In genomic region chr6:123793746-123794145, GRCm38 (mm10) we compare ENCODE assay signal across 29 mouse cellular contexts. TPM values are rescaled to one million over a fixed set of nuclear protein-coding genes. Genes with fewer than 3 reads are reported as not detected.
DNase-seq lines count a peak whose midpoint lies in the region; ATAC-seq and TF ChIP-seq lines count a peak whose summit lies in the region.
"Had no signal": no experiment of that assay in that cellular context is flagged by ENCODE, and none has a peak within 500 bp of the region (broad histone marks: within the 10 kb centered on the region; RNA-seq: fewer than 3 reads in every experiment).

No protein-coding gene starts in this region.

- WGBS in kidney, postnatal 0 days, result 42% methylated on average over 9 of the region's 9 CpGs

- no peaks in the 10 kb centered on the region for H3K4me1 ChIP-seq in kidney, postnatal 0 days (replicated peaks; ENCODE audit: insufficient read depth, low read length)
- H3K4me1 ChIP-seq in G1E (ENCODE audit: insufficient read depth, low read depth, low read length), result 0 out of 2 replicates have a peak, but pooled peaks cover 3% of the 10 kb centered on the region
- H3K4me1 ChIP-seq: hindbrain, embryonic 10.5 days; liver, embryonic 13.5 days; megakaryocyte, embryonic 14.5 days had no signal

- H3K27me3 ChIP-seq in kidney, postnatal 0 days (ENCODE audit: insufficient read depth, low read length), result no peaks in the 10 kb centered on the region
- peaks cover 4% of the 10 kb centered on the region; the same call in 1 of the 2 replicates for H3K27me3 ChIP-seq in G1E (ENCODE audit: insufficient read depth, low read length)
- H3K27me3 ChIP-seq: liver, embryonic 13.5 days; megakaryocyte, embryonic 14.5 days had no signal

- no peak overlapping the region for H3K27ac ChIP-seq in kidney, postnatal 0 days
- H3K27ac ChIP-seq: hindbrain, embryonic 10.5 days; liver, embryonic 13.5 days had no signal

- H3K36me3 ChIP-seq in kidney, postnatal 0 days (ENCODE audit: insufficient read depth, low read length), result no peaks in the 10 kb centered on the region
- no peaks in the 10 kb centered on the region for H3K36me3 ChIP-seq in G1E (replicated peaks)
- H3K36me3 ChIP-seq: hindbrain, embryonic 10.5 days; liver, embryonic 13.5 days had no signal

- no peak for DNase-seq in kidney, postnatal 0 days (ENCODE audit: low spot score)
- DNase-seq in kidney, adult 9 months, result no peak
- DNase-seq in 3134 (ENCODE audit: extremely low read depth, insufficient read length, low spot score) (peak; percentile 1), G1E (ENCODE audit: low spot score) (peak; percentile 3), adipocyte (ENCODE audit: low spot score) (no peak)
- DNase-seq in urinary bladder, postnatal 10 days (ENCODE audit: low spot score), result no peak
- DNase-seq: adrenal gland, postnatal 14 days; cerebellum, adult 8-10 months; kidney, adult 8-10 months; liver, embryonic 13.5 days; right cerebral cortex, postnatal 4 days; thymus, postnatal 25 days had no signal

- H3K4me3 ChIP-seq in kidney, postnatal 0 days (replicated peaks; ENCODE audit: low read depth, low read length), result no peak overlapping the region
- no peak overlapping the region for H3K4me3 ChIP-seq in G1E (ENCODE audit: low read depth, low read length)
- H3K4me3 ChIP-seq: erythroblast, embryonic 14.5 days; hindbrain, embryonic 10.5 days; liver, embryonic 13.5 days; megakaryocyte, embryonic 14.5 days had no signal

- 0 out of 2 replicates have a peak, but pooled peaks have one; percentile 26 for TF ChIP-seq CTCF in kidney, postnatal 0 days (IDR thresholded peaks at IDR 0.05; ENCODE audit: low read depth)
- peak; percentile 50 for TF ChIP-seq CTCF in G1E (IDR thresholded peaks at IDR 0.05; ENCODE audit: low read depth, low read length)

- no peaks in the 10 kb centered on the region for H3K9me3 ChIP-seq in kidney, postnatal 0 days (replicated peaks; ENCODE audit: low read length)
- H3K9me3 ChIP-seq in G1E (replicated peaks), result no peaks in the 10 kb centered on the region
- H3K9me3 ChIP-seq: liver, embryonic 13.5 days had no signal

- no peak overlapping the region for H3K4me2 ChIP-seq in kidney, postnatal 0 days (ENCODE audit: low read length)
- H3K4me2 ChIP-seq: liver, embryonic 13.5 days had no signal

- no peak overlapping the region for H3K9ac ChIP-seq in kidney, postnatal 0 days (ENCODE audit: low read depth, low read length)
- H3K9ac ChIP-seq: liver, embryonic 13.5 days had no signal

- no peak for ATAC-seq in kidney, postnatal 0 days (replicated peaks; ENCODE audit: low FRiP score, low read depth)
- peak; percentile 54; the same call in 1 of the 2 replicates for ATAC-seq in G1E (ENCODE audit: extremely low read depth, insufficient number of reproducible peaks, low FRiP score, poor library complexity, severe bottlenecking)
- 0 out of 2 replicates have a peak, but pooled peaks have one; percentile 44 for ATAC-seq in megakaryocyte-erythroid progenitor cell, adult 5-6 weeks (replicated peaks; ENCODE audit: low FRiP score, low TSS enrichment, poor library complexity, severe bottlenecking)
- no peak for ATAC-seq in erythroid progenitor cell, adult 5-6 weeks (replicated peaks; ENCODE audit: low FRiP score, poor library complexity, severe bottlenecking)
- ATAC-seq: forebrain, embryonic 16.5 days; lung, postnatal 0 days had no signal

RNA-seq across cellular contexts. Expression of gene Vmn2r24, which starts 15.1 kb away (rescaled TPM):
- not detected in 2 replicates for polyA plus RNA-seq in kidney, postnatal 0 days (2015; fragmentation: Nextera tagmentation; extraction: Ambion mirVana)
- not detected in 2 replicates for total RNA-seq in G1E (2014; fragmentation: Nextera tagmentation)
- under 0.01 and 0.11 TPM in 2 replicates for total RNA-seq in G1E (2017)
- not detected in 2 replicates for polyA plus RNA-seq in G1E (2012)
- total RNA-seq in megakaryocyte-erythroid progenitor cell, adult 5-6 weeks (2014; fragmentation: Nextera tagmentation), result not detected in 2 replicates
- not detected in 2 replicates for total RNA-seq in megakaryocyte-erythroid progenitor cell, adult 5-6 weeks (2017)
- not detected in 2 replicates for total RNA-seq in erythroid progenitor cell, adult 5-6 weeks (2015; ENCODE audit: low replicate concordance)
- not detected in 2 replicates for total RNA-seq in erythroid progenitor cell, adult 5-6 weeks (2017; ENCODE audit: low replicate concordance)
- total RNA-seq: adrenal gland, postnatal 14 days; common myeloid progenitor, adult 5-6 weeks; gastrocnemius, adult 18-20 months; left cerebral cortex, adult 18-20 months; monocyte, adult 5-6 weeks had no signal
- polyA plus RNA-seq: embryonic facial prominence, embryonic 11.5 days; erythroblast, embryonic 14.5 days; forebrain, embryonic 16.5 days; gonadal fat pad, adult 2 months; heart, embryonic 14.5 days; hindbrain, embryonic 10.5 days; limb, embryonic 11.5 days; liver, embryonic 13.5 days; lung, postnatal 0 days; neural tube, embryonic 14.5 days had no signal

RNA-seq across cellular contexts. Expression of gene Vmn2r25, which starts 59.5 kb away (rescaled TPM):
- not detected in 2 replicates for polyA plus RNA-seq in kidney, postnatal 0 days (2015; fragmentation: Nextera tagmentation; extraction: Ambion mirVana)
- not detected in 2 replicates for total RNA-seq in G1E (2014; fragmentation: Nextera tagmentation)
- total RNA-seq in G1E (2017), result 0.38 and 0.58 TPM in 2 replicates
- not detected in 2 replicates for polyA plus RNA-seq in G1E (2012)
- not detected in 2 replicates for total RNA-seq in megakaryocyte-erythroid progenitor cell, adult 5-6 weeks (2014; fragmentation: Nextera tagmentation)
- not detected in 2 replicates for total RNA-seq in megakaryocyte-erythroid progenitor cell, adult 5-6 weeks (2017)
- not detected in 2 replicates for total RNA-seq in erythroid progenitor cell, adult 5-6 weeks (2015; ENCODE audit: low replicate concordance)
- not detected in 2 replicates for total RNA-seq in erythroid progenitor cell, adult 5-6 weeks (2017; ENCODE audit: low replicate concordance)
- total RNA-seq: adrenal gland, postnatal 14 days; common myeloid progenitor, adult 5-6 weeks; gastrocnemius, adult 18-20 months; layer of hippocampus, adult 8-10 months; left cerebral cortex, adult 18-20 months; monocyte, adult 5-6 weeks had no signal
- polyA plus RNA-seq: embryonic facial prominence, embryonic 11.5 days; erythroblast, embryonic 14.5 days; forebrain, embryonic 16.5 days; gonadal fat pad, adult 2 months; heart, embryonic 14.5 days; hindbrain, embryonic 10.5 days; limb, embryonic 11.5 days; liver, embryonic 13.5 days; lung, postnatal 0 days; neural tube, embryonic 14.5 days had no signal

Comparison
In these comparisons a context has a peak if more than half of its experiments do, and no peak if none do; other contexts are left out.
1. ATAC-seq: peak in G1E (single experiment) and megakaryocyte-erythroid progenitor cell, adult 5-6 weeks (single experiment); none in kidney, postnatal 0 days (single experiment) and erythroid progenitor cell, adult 5-6 weeks (single experiment).
2. DNase-seq: peak in 3134 (single experiment) and G1E (single experiment); none in kidney, postnatal 0 days (single experiment), kidney, adult 9 months (single experiment), urinary bladder, postnatal 10 days (single experiment) and adipocyte (single experiment).